In the genomic region with DNA sequence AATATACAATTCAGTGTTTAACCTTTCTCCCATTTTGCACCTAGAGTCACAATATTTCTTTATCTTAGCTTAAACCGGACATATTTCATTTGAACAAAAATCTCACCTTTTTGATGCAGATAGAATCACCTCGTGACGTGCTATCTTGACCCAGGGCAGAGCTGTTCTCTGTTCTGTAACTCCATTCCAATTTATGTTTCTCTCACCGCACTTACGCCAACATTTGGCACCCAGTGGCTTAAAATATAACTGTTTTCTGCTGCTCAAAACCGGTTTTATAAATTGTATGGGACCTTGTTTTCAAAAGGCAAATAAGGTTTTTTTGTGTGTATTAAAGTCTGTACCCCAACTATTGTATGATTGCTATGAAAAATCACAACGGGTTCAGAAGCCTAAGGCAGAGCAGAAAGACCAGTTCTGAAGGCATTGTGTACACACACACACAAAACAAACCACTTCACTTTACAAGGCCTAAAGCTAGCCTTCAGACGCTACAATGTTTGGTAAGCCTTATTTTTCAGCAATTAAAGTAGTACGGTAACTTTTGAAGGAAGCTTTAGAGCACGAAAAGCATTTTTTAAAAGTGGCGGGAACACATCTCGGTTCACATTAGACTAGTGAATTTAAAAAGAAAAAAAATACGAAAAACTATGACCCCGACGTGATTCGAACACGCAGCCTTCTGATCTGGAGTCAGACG, we compare ENCODE assay signal across 8 mouse cellular contexts. TPM values are rescaled to one million over a fixed set of nuclear protein-coding genes. Genes with fewer than 3 reads are reported as not detected.
DNase-seq lines count a peak whose midpoint lies in the region; ATAC-seq and TF ChIP-seq lines count a peak whose summit lies in the region.

A gene (minus strand): TSS at position 555 of the 700 bp plus-strand sequence.

- no peak for TF ChIP-seq CTCF in thymus, adult 2 months (IDR thresholded peaks at IDR 0.05; ENCODE audit: borderline replicate concordance, control insufficient read depth, extremely low read depth, insufficient read depth, low read length, poor library complexity)

- peak within 1 kb of the TSS; percentile 45 for H3K4me2 ChIP-seq in embryonic facial prominence, embryonic 12.5 days (replicated peaks)
- H3K4me2 ChIP-seq in heart, embryonic 13.5 days = peak within 1 kb of the TSS; percentile 70
- peak within 1 kb of the TSS; percentile 98 for H3K4me2 ChIP-seq in myocyte (ENCODE audit: low read depth)

- DNase-seq in thymus, adult 2 months = no peak
- no peak for DNase-seq in thymus, postnatal 10 days (ENCODE audit: low spot score in 2 of 2)
- no peak for DNase-seq in left cerebral cortex, postnatal 14 days (ENCODE audit: low spot score in 2 of 2)
- DNase-seq in thymus, postnatal 4 days = no peak
- no peak for DNase-seq in urinary bladder, postnatal 25 days (ENCODE audit: low spot score)

- TF ChIP-seq POLR2A in thymus, adult 2 months (IDR thresholded peaks at IDR 0.05; ENCODE audit: control insufficient read depth, extremely low read depth, insufficient read depth, low read length, poor library complexity) = no peak
- no peak for TF ChIP-seq POLR2A in myocyte (IDR thresholded peaks at IDR 0.05; ENCODE audit: insufficient read length, low read depth)

- no peaks in the 10 kb centered on the region for H3K36me3 ChIP-seq in thymus, adult 2 months (ENCODE audit: control insufficient read depth, insufficient read depth, low read length)
- H3K36me3 ChIP-seq in embryonic facial prominence, embryonic 12.5 days = no peaks in the 10 kb centered on the region
- no peaks in the 10 kb centered on the region for H3K36me3 ChIP-seq in heart, embryonic 13.5 days
- H3K36me3 ChIP-seq in myocyte (ENCODE audit: control insufficient read depth, insufficient read depth) = no peaks in the 10 kb centered on the region

- 20% methylated on average over 18 of the region's 18 CpGs for WGBS in thymus, adult 2 months
- WGBS in embryonic facial prominence, embryonic 12.5 days = 11% methylated on average over 18 of the region's 18 CpGs
- WGBS in heart, embryonic 13.5 days = 6% methylated on average over 18 of the region's 18 CpGs

- H3K4me3 ChIP-seq in thymus, adult 2 months (ENCODE audit: control insufficient read depth, insufficient read depth, low read length) = peak within 1 kb of the TSS; percentile 51
- H3K4me3 ChIP-seq in embryonic facial prominence, embryonic 12.5 days = peak within 1 kb of the TSS; percentile 42
- peak within 1 kb of the TSS; percentile 58 for H3K4me3 ChIP-seq in heart, embryonic 13.5 days
- H3K4me3 ChIP-seq in myocyte = peak within 1 kb of the TSS; percentile 64

- H3ac ChIP-seq in myocyte (ENCODE audit: control insufficient read depth, insufficient read length) = peak within 1 kb of the TSS; percentile 3

- no peak for ATAC-seq in embryonic facial prominence, embryonic 12.5 days (ENCODE audit: insufficient number of reproducible peaks, insufficient read depth, low FRiP score, low TSS enrichment)
- ATAC-seq in heart, embryonic 13.5 days (ENCODE audit: extremely low read depth, insufficient number of reproducible peaks, low FRiP score, low TSS enrichment) = no peak

- H3K27ac ChIP-seq in thymus, adult 2 months (ENCODE audit: control insufficient read depth, insufficient read depth, low read length) = peak within 1 kb of the TSS; percentile 88
- peak within 1 kb of the TSS; percentile 99 for H3K27ac ChIP-seq in embryonic facial prominence, embryonic 12.5 days
- H3K27ac ChIP-seq in heart, embryonic 13.5 days (replicated peaks) = peak within 1 kb of the TSS; percentile 98

- intact Hi-C loops in left cerebral cortex, postnatal 14 days (cut with DNase I) = no loop called here

- H3K9me3 ChIP-seq in embryonic facial prominence, embryonic 12.5 days = no peaks in the 10 kb centered on the region
- no peaks in the 10 kb centered on the region for H3K9me3 ChIP-seq in heart, embryonic 13.5 days

- H3K4me1 ChIP-seq in thymus, adult 2 months (replicated peaks; ENCODE audit: control insufficient read depth, insufficient read depth, low read length) = peaks cover 20% of the 10 kb centered on the region
- H3K4me1 ChIP-seq in embryonic facial prominence, embryonic 12.5 days = peaks cover 16% of the 10 kb centered on the region
- H3K4me1 ChIP-seq in heart, embryonic 13.5 days = peaks cover 32% of the 10 kb centered on the region

- H3K27me3 ChIP-seq in thymus, adult 2 months (ENCODE audit: control insufficient read depth, insufficient read depth, low read length) = no peaks in the 10 kb centered on the region
- no peaks in the 10 kb centered on the region for H3K27me3 ChIP-seq in embryonic facial prominence, embryonic 12.5 days
- no peaks in the 10 kb centered on the region for H3K27me3 ChIP-seq in heart, embryonic 13.5 days (replicated peaks)
- H3K27me3 ChIP-seq in myocyte (ENCODE audit: control insufficient read depth, insufficient read depth, insufficient read length) = no peaks in the 10 kb centered on the region

- peak within 1 kb of the TSS; percentile 50 for H3K9ac ChIP-seq in embryonic facial prominence, embryonic 12.5 days
- H3K9ac ChIP-seq in heart, embryonic 13.5 days = peak within 1 kb of the TSS; percentile 84

- no peaks in the 10 kb centered on the region for H3K79me2 ChIP-seq in myocyte (ENCODE audit: control insufficient read depth, insufficient read depth)

TF ChIP-seq in myocyte, 11 proteins besides CTCF, POLR2A, EP300 and RAD21:
- no peak for TF ChIP-seq MYOG (IDR thresholded peaks at IDR 0.05; ENCODE audit: control insufficient read depth in 1 of 3, insufficient read depth in 1 of 3, insufficient read length in 2 of 3, low read depth in 2 of 3)
- peak; percentile 55 for TF ChIP-seq E2F4 (IDR thresholded peaks at IDR 0.05; ENCODE audit: insufficient read depth)

RNA-seq across cellular contexts. Expression of the gene that starts here (rescaled TPM):
- 146 and 233 TPM in 2 replicates for polyA plus RNA-seq in thymus, adult 2 months (2012; rRNA removed)
- 366 and 400 TPM in 2 replicates for polyA plus RNA-seq in embryonic facial prominence, embryonic 12.5 days (2016; fragmentation: Nextera tagmentation; extraction: Ambion mirVana)
- polyA plus RNA-seq in heart, embryonic 13.5 days (2015; fragmentation: Nextera tagmentation; extraction: Ambion mirVana) = 128 and 129 TPM in 2 replicates
- total RNA-seq in left cerebral cortex, postnatal 14 days (2021) = 10 to 100 TPM; 32.1 to 35.0 TPM
- 55.6 TPM for polyA plus RNA-seq in myocyte (2012; fragmentation: generic; extraction: Trizol)

Comparison
In these comparisons a context has a peak if more than half of its experiments do, and no peak if none do; other contexts are left out.
1. H3K4me2 ChIP-seq: peak in every context shown above with its lines; median percentile 98 in myocyte; 70 in heart, embryonic 13.5 days; 45 in embryonic facial prominence, embryonic 12.5 days.